Mouse (Mus musculus) stomach, embryonic 16.5 days (tissue): ENCODE data around the gene Entpd7. TPM values are rescaled to one million over a fixed set of nuclear protein-coding genes. Genes with fewer than 3 reads are reported as not detected.

Experiments used
- ATAC-seq: fragments of 200-750 bp; cut with Nextera tagmentation; 2 replicates; pipeline ENCODE4 v1.8.0; 2017; ENCODE audit warnings: moderate number of reproducible peaks, moderate TSS enrichment; ENCODE audit not compliant: insufficient read depth, low FRiP score
- H3K27ac ChIP-seq: fragments of 300-500 bp; sonication (generic); 2 replicates; pipeline ENCODE4 v1.5.1; 2014; ENCODE audit warnings: low read length
- H3K27me3 ChIP-seq: fragments of 300-500 bp; sonication (generic); 2 replicates; pipeline ENCODE4 v1.6.1; 2014; ENCODE audit warnings: low read length, control low read depth, mixed read lengths; ENCODE audit not compliant: control insufficient read depth, insufficient read depth
- H3K36me3 ChIP-seq: fragments of 300-500 bp; sonication (generic); 2 replicates; pipeline ENCODE4 v1.6.1; 2014; ENCODE audit warnings: low read length; ENCODE audit not compliant: control insufficient read depth, insufficient read depth
- H3K4me1 ChIP-seq: fragments of 300-500 bp; sonication (generic); 2 replicates; pipeline ENCODE4 v1.6.1; 2014; ENCODE audit warnings: low read length, control low read depth, mixed read lengths; ENCODE audit not compliant: control insufficient read depth, insufficient read depth
- H3K4me2 ChIP-seq: fragments of 300-500 bp; sonication (generic); 2 replicates; pipeline ENCODE4 v1.6.1; 2014; ENCODE audit warnings: low read depth, low read length, mixed read lengths
- H3K4me3 ChIP-seq: fragments of 300-500 bp; sonication (generic); replicated peaks from 2 replicates; pipeline ENCODE4 v1.5.1; 2014; ENCODE audit warnings: mild to moderate bottlenecking, low read length
- H3K9ac ChIP-seq: fragments of 300-500 bp; sonication (generic); 2 replicates; pipeline ENCODE4 v1.6.1; 2014; ENCODE audit warnings: low read length
- H3K9me3 ChIP-seq: fragments of 300-500 bp; sonication (generic); replicated peaks from 2 replicates; pipeline ENCODE4 v1.6.1; 2016; ENCODE audit warnings: low read length, control low read depth; ENCODE audit not compliant: control insufficient read depth
- WGBS: fragments of 180-500 bp; shearing (Covaris S2); extraction: QIAGEN DNeasy Blood & Tissue Kit; methylation state at CpG from one replicate; pipeline ENCODE4 v1.1.7; 2014; 5-methylcytosine and 5-hydroxymethylcytosine counted together
- polyA plus RNA-seq: library from polyadenylated mRNA; unstranded; fragments of >200 nt; fragmentation: Nextera tagmentation; extraction: Ambion mirVana; gene quantifications from 2 replicates; pipeline ENCODE4 v1.2.1, GENCODE M21; 2015

The Entpd7 gene
- 14.6 and 15.3 TPM in 2 replicates for polyA plus RNA-seq

DNA sequence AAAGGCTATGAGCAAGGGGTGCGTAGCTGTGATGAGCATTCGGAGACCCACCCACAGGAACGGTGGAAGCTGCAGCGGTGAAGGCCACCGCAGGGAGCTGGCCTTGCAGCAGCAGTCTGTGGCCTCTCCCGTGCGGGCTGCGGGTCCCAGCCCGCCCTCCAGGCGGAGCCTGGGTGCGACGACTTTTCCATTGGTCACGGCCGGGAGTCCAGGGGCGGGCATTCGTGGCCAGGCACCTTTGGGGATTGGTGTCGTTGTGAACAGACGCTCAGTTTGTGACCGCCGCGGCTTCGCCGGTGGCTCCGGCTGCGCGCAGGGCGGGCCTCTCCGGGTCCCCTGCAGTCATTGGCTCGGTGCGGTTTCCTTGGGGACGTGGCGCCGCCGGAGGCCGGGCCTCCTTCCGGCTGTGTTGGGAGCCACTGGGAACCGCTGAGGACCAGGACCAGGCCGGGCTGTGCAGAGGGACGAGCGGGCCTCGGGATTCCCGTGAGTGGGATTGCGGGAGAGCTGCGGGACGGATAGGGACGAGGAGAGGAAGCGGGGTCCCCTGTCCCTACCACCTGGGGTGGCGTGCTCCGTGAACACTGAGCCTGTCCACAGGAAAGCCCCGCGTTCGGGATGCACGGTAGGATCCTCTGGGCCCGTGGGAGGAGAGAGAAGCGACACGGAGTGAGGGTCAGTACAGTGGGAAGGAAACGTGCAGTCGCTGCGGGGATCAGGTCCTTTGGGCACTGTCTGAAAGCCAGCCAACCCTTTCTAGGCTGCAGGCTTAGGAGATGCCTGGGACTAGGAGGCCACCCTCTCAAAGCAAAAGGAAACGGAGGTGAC, at the start of gene Entpd7:
Gene Entpd7 (plus strand): TSS at position 254 of the 828 bp plus-strand sequence.
- peak within 1 kb of the TSS; percentile 54; the same call in 1 of the 2 replicates for H3K27ac ChIP-seq
- H3K27me3 ChIP-seq = no peaks in the 10 kb centered on the region
- peak; percentile 100 for ATAC-seq
- H3K4me1 ChIP-seq = no peaks in the 10 kb centered on the region
- under 1% methylated on average over 60 of the region's 60 CpGs for WGBS
- peak within 1 kb of the TSS; percentile 89 for H3K4me2 ChIP-seq
- H3K9ac ChIP-seq = peak within 1 kb of the TSS; percentile 87
- H3K9me3 ChIP-seq = no peaks in the 10 kb centered on the region
- H3K36me3 ChIP-seq = no peaks in the 10 kb centered on the region
- H3K4me3 ChIP-seq = peak within 1 kb of the TSS; percentile 83

DNA sequence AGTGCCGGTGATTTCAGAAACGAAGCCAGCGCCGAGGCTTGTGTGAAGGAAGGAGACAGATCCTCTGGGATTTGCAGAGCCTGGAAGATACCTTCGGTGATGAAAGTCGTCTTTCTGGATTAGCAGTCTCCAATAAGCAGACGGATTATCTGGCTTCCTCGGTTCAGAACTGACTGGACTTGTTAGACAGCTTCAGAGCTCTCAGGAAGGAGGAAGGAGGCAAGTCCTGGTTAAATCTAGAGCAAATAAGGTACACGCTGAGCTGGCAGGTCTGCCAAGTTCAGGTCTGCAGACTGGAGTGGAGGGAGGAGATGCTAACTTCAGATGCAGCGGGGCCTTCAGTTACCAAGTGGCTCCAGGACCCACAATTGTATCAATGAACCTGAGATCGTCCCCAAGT, 47.6 kb upstream of the Entpd7 start:
- no peak overlapping the region for H3K4me3 ChIP-seq
- no peaks in the 10 kb centered on the region for H3K36me3 ChIP-seq
- H3K9me3 ChIP-seq = no peaks in the 10 kb centered on the region
- no peaks in the 10 kb centered on the region for H3K27me3 ChIP-seq
- no peak overlapping the region for H3K9ac ChIP-seq
- no peak overlapping the region for H3K4me2 ChIP-seq
- H3K4me1 ChIP-seq = peaks cover 8% of the 10 kb centered on the region
- WGBS = 55% methylated on average over 11 of the region's 11 CpGs
- H3K27ac ChIP-seq = peak overlapping the region; percentile 39; the same call in 1 of the 2 replicates
- ATAC-seq = peak; percentile 48; the same call in 1 of the 2 replicates

DNA sequence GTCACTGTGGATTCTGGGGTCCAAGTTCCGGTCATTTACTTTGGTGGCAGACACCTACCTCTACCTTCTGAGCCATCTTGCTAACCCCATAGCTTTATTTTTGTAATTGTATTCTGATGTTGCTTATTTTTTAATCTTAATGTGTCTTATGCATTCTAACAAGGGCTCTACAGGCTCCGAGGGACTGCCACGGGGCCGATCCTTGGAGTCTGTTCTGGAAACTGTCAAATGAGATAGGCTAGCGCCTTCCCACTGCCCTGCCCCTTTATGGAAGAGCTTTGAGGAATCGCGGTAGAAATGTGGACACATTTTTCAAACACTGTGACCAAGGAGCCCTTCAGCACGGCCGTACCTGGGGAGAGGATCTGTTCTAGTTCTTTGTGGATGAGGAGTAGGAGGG, 46.6 kb upstream of the Entpd7 start:
- ATAC-seq = no peak
- Histone ChIP-seq H3K9ac (no peak overlapping the region), H3K4me3 (no peak overlapping the region), H3K4me1 (peaks cover 11% of the 10 kb centered on the region), H3K36me3 (no peaks in the 10 kb centered on the region), H3K9me3 (no peaks in the 10 kb centered on the region), H3K27ac (no peak overlapping the region; the same call in 1 of the 2 replicates), H3K4me2 (no peak overlapping the region), H3K27me3 (no peaks in the 10 kb centered on the region)
- 74% methylated on average over 9 of the region's 9 CpGs for WGBS

DNA sequence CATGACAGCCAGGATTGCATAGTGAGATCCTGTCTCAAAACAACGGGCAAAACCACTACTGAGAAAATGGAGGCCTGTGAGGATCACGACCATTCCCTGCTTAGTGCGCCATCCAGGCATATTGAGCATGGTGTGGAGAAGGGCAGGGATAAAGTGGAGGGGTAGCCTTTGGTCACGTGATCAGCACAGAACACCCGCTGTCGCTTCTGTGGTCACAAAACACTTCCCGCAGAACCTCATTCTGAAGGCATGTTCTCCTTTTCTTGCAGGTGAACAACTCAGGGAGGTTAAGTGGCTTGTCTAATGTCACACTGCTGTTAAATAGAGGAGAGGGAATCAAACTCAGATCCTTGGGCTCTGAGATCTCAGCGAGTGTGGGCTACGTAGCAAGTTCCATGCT, 44.0 kb upstream of the Entpd7 start:
- WGBS = 90% methylated on average over 9 of the region's 9 CpGs
- Histone ChIP-seq H3K4me1 (peaks cover 11% of the 10 kb centered on the region), H3K4me2 (no peak overlapping the region), H3K9ac (no peak overlapping the region), H3K36me3 (no peaks in the 10 kb centered on the region), H3K9me3 (no peaks in the 10 kb centered on the region), H3K27me3 (no peaks in the 10 kb centered on the region), H3K4me3 (no peak overlapping the region), H3K27ac (no peak overlapping the region)
- ATAC-seq = no peak

DNA sequence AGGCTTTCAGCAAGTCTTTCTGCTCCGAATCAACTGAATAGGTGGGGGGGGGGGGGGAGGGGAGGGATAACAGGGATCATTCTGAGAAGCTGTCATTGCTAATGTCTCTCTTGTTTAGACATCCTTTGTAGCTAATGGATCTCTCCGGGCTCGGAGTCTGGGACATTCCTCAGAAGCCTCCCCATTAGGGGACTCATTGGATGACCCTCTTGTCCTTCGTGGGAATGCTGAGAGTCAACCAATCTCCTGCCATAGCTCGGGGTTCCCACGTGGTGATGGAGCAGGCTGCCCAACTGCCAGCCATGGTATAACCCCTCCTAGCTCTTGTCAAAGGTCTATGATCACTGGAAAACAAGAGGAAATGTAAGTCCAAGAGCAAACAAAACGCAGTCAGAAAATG, 42.6 kb upstream of the Entpd7 start:
- no peak overlapping the region for H3K9ac ChIP-seq
- no peak overlapping the region for H3K4me2 ChIP-seq
- peaks cover 14% of the 10 kb centered on the region for H3K4me1 ChIP-seq
- no peaks in the 10 kb centered on the region for H3K36me3 ChIP-seq
- 34% methylated on average over 7 of the region's 7 CpGs for WGBS
- ATAC-seq = no peak
- no peak overlapping the region for H3K27ac ChIP-seq
- no peak overlapping the region for H3K4me3 ChIP-seq
- H3K9me3 ChIP-seq = no peaks in the 10 kb centered on the region
- no peaks in the 10 kb centered on the region for H3K27me3 ChIP-seq

DNA sequence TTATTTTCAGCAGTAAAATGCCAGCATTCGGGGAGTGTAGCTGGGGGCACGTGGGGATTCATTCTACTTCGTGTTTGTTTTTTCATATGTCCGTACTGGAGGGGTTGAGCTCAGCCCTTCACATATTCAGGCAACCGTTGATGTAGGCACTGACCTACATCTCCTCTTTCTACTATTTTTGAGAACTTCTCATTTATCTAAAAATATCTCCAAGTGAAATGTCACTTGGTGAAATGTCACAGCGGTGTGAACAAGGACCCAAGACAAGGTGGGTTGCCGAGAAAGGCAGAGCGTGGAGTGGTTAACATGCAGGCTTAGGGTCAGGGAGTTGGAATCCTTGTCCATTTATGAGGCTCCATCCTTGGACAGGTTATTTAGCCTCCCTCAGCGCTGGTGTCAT, 42.2 kb upstream of the Entpd7 start:
- Histone ChIP-seq H3K4me2 (no peak overlapping the region), H3K4me3 (no peak overlapping the region), H3K4me1 (peaks cover 16% of the 10 kb centered on the region), H3K9ac (no peak overlapping the region), H3K9me3 (no peaks in the 10 kb centered on the region), H3K36me3 (no peaks in the 10 kb centered on the region), H3K27ac (no peak overlapping the region), H3K27me3 (no peaks in the 10 kb centered on the region)
- no peak for ATAC-seq
- 63% methylated on average over 9 of the region's 9 CpGs for WGBS

GRCm38 (mm10) chr19:43648343-43648742, 41.1 kb upstream of the Entpd7 start:
- Histone ChIP-seq H3K9ac (no peak overlapping the region), H3K27ac (no peak overlapping the region), H3K27me3 (0 out of 2 replicates have a peak, but pooled peaks cover 6% of the 10 kb centered on the region), H3K4me2 (no peak overlapping the region), H3K4me1 (peaks cover 23% of the 10 kb centered on the region), H3K9me3 (no peaks in the 10 kb centered on the region), H3K4me3 (no peak overlapping the region), H3K36me3 (no peaks in the 10 kb centered on the region)
- ATAC-seq = no peak
- WGBS = 77% methylated on average over 4 of the region's 4 CpGs

GRCm38 (mm10) chr19:43651241-43651785, 38.2 kb upstream of the Entpd7 start:
- peak overlapping the region; percentile 71 for H3K27ac ChIP-seq

More at GRCm38 (mm10) chr19:43651241-43651785, 38.2 kb upstream of the Entpd7 start:
- H3K36me3 ChIP-seq = no peaks in the 10 kb centered on the region
- peaks cover 21% of the 10 kb centered on the region for H3K4me1 ChIP-seq
- H3K9me3 ChIP-seq = no peaks in the 10 kb centered on the region
- H3K4me2 ChIP-seq = no peak overlapping the region
- WGBS = 30% methylated on average over 8 of the region's 8 CpGs
- peak; percentile 54 for ATAC-seq
- no peak overlapping the region for H3K9ac ChIP-seq
- 0 out of 2 replicates have a peak, but pooled peaks cover 6% of the 10 kb centered on the region for H3K27me3 ChIP-seq
- H3K4me3 ChIP-seq = no peak overlapping the region
